Mouse (Mus musculus): ENCODE results near the gene Mtmr2.

- TF ChIP-seq CTCF (conservative IDR thresholded peaks at IDR 0.05 in 1 of 2, IDR thresholded peaks at IDR 0.05 in 1 of 2; ENCODE audit: low read depth in 2 of 2, low read length in 2 of 2) (peak; percentile 38 to 73; a peak in 3 of 4 replicates), TCF12 (IDR thresholded peaks at IDR 0.05; ENCODE audit: low read depth, low read length) (no peak), PAX5 (IDR thresholded peaks at IDR 0.05; ENCODE audit: low read length) (no peak), POLR2A (IDR thresholded peaks at IDR 0.05; ENCODE audit: low read depth, low read length) (no peak), EP300 (IDR thresholded peaks at IDR 0.05; ENCODE audit: low read length) (no peak), MAX (IDR thresholded peaks at IDR 0.05; ENCODE audit: low read length) (no peak), UBTF (IDR thresholded peaks at IDR 0.05; ENCODE audit: low read depth, low read length) (no peak), ZC3H11A (IDR thresholded peaks at IDR 0.05; ENCODE audit: low read depth, low read length) (0 out of 2 replicates have a peak, but pooled peaks have one; percentile 3), HCFC1 (IDR thresholded peaks at IDR 0.05; ENCODE audit: low read depth, low read length) (no peak), CHD2 (IDR thresholded peaks at IDR 0.05; ENCODE audit: low read length) (no peak), SMC3 (IDR thresholded peaks at IDR 0.05; ENCODE audit: low read depth, low read length) (peak; percentile 67), JUND (conservative IDR thresholded peaks at IDR 0.05; ENCODE audit: low read depth, low read length) (no peak)
Measured at GRCm38 (mm10) chr9:13848481-13849480, 100.6 kb downstream of the Mtmr2 start.

Data from CH12.LX (cell line).